Mouse (Mus musculus) testis, adult 10 weeks (tissue): ENCODE results near the gene Aarsd1. TPM values are rescaled to one million over a fixed set of nuclear protein-coding genes. Genes with fewer than 3 reads are reported as not detected.

Experiments used
- polyA plus RNA-seq: library from polyadenylated mRNA; stranded (reverse); fragments of 350-450 nt; fragmentation: Illumina TruSeq; extraction: RNeasy Lipid Tissue Mini Kit (QIAGEN cat#74804); gene quantifications from one replicate; pipeline ENCODE4 v1.2.3, GENCODE M21; 2014; ENCODE audit warnings: low read depth, low replicate concordance

The Aarsd1 gene
- 4.6 TPM for polyA plus RNA-seq

GRCm38 (mm10) chr11:101417101-101417855 lies at the start of gene Aarsd1:
TSS of gene Aarsd1 (minus strand) at chr11:101417615.

GRCm38 (mm10) chr11:101465869-101466551 lies 48.6 kb upstream of the Aarsd1 start, which contains the start of gene Vat1:
TSS of gene Vat1 (minus strand) at chr11:101466230.

GRCm38 (mm10) chr11:101464211-101465100 lies 47.0 kb upstream of the Aarsd1 start, which contains the start of gene Rnd2:
TSS of gene Rnd2 (plus strand) at chr11:101464999.

GRCm38 (mm10) chr11:101448274-101448746 lies 30.9 kb upstream of the Aarsd1 start, which contains the start of gene Ifi35:
TSS of gene Ifi35 (plus strand) at chr11:101448407.

GRCm38 (mm10) chr11:101442127-101442693 lies 24.8 kb upstream of the Aarsd1 start, which contains the start of gene Rpl27:
TSS of gene Rpl27 (plus strand) at chr11:101442298.

GRCm38 (mm10) chr11:101424925-101425813 lies 7.8 kb upstream of the Aarsd1 start, which contains the start of the genes Rundc1 and Ptges3l:
TSS of gene Rundc1 (plus strand) at chr11:101425085.
TSS of gene Ptges3l (minus strand) at chr11:101425333.

GRCm38 (mm10) chr11:101424105-101424851 lies 6.9 kb upstream of the Aarsd1 start, which contains the start of gene Gm27029:
TSS of gene Gm27029 (minus strand) at chr11:101424796.

GRCm38 (mm10) chr11:101367326-101367935 lies 50.0 kb downstream of the Aarsd1 start, which contains the start of gene G6pc:
TSS of gene G6pc (plus strand) at chr11:101367561.

Other genes starting within 250 kb of the Aarsd1 start
- gene Cntnap1, start 247.1 kb downstream of the Aarsd1 start, polyA plus RNA-seq, result 0.13 TPM
- not detected for gene Plekhh3, start 246.3 kb downstream of the Aarsd1 start, polyA plus RNA-seq
- gene Ccr10, start 242.2 kb downstream of the Aarsd1 start, polyA plus RNA-seq, result not detected
- 12.7 TPM for gene Ezh1, start 191.2 kb downstream of the Aarsd1 start, polyA plus RNA-seq
- gene Ramp2, start 171.6 kb downstream of the Aarsd1 start, polyA plus RNA-seq, result 1.1 TPM
- gene Vps25, start 163.9 kb downstream of the Aarsd1 start, polyA plus RNA-seq, result 28.3 TPM
- 1.5 TPM for gene Wnk4, start 157.0 kb downstream of the Aarsd1 start, polyA plus RNA-seq
- gene Cntd1, start 138.6 kb downstream of the Aarsd1 start, polyA plus RNA-seq, result 172 TPM
- 4.0 TPM for gene Coa3, start 138.5 kb downstream of the Aarsd1 start, polyA plus RNA-seq
- gene Becn1, start 115.3 kb downstream of the Aarsd1 start, polyA plus RNA-seq, result 78.8 TPM
- 427 TPM for gene Psme3, start 101.4 kb downstream of the Aarsd1 start, polyA plus RNA-seq
- 0.48 TPM for gene Aoc2, start 92.6 kb downstream of the Aarsd1 start, polyA plus RNA-seq
- gene Aoc3, start 87.0 kb downstream of the Aarsd1 start, polyA plus RNA-seq, result 2.1 TPM
- not detected for gene G6pc, start 50.1 kb downstream of the Aarsd1 start, polyA plus RNA-seq
- gene Gm27029, start 7.2 kb upstream of the Aarsd1 start, polyA plus RNA-seq, result 0.41 TPM
- 1.9 TPM for gene Rundc1, start 7.5 kb upstream of the Aarsd1 start, polyA plus RNA-seq
- 14.0 TPM for gene Ptges3l, start 7.7 kb upstream of the Aarsd1 start, polyA plus RNA-seq
- 23.8 TPM for gene Rpl27, start 24.7 kb upstream of the Aarsd1 start, polyA plus RNA-seq
- gene Ifi35, start 30.8 kb upstream of the Aarsd1 start, polyA plus RNA-seq, result 0.25 TPM
- gene Rnd2, start 47.4 kb upstream of the Aarsd1 start, polyA plus RNA-seq, result 12.6 TPM
- gene Vat1, start 48.6 kb upstream of the Aarsd1 start, polyA plus RNA-seq, result 2.6 TPM
- gene Brca1, start 134.3 kb upstream of the Aarsd1 start, polyA plus RNA-seq, result 26.7 TPM
- gene Nbr1, start 134.5 kb upstream of the Aarsd1 start, polyA plus RNA-seq, result 301 TPM
- 3.9 TPM for gene Tmem106a, start 164.6 kb upstream of the Aarsd1 start, polyA plus RNA-seq
- 90.8 TPM for gene Gm11634, start 181.6 kb upstream of the Aarsd1 start, polyA plus RNA-seq
- not detected for gene Rdm1, start 209.6 kb upstream of the Aarsd1 start, polyA plus RNA-seq
- 4.0 TPM for gene Arl4d, start 247.9 kb upstream of the Aarsd1 start, polyA plus RNA-seq